Mouse (Mus musculus) frontal cortex, adult (tissue): Measurements from ENCODE around the gene A030003K21Rik.
A peak's percentile ranks its signal among the peaks of the same experiment; 100 is the strongest.
"Not testable (repeated sequence)": the region's sequence is repeated elsewhere in the genome, so short reads cannot be mapped to it uniquely, and the experiment has no call there.

Source experiments
- ATAC-seq: cut with Nextera tagmentation; 2 replicates; pipeline ENCODE4 v1.9.2; 2017; ENCODE audit warnings: mild to moderate bottlenecking, moderate library complexity, mixed read lengths; ENCODE audit not compliant: low TSS enrichment

Gene A030003K21Rik

DNA sequence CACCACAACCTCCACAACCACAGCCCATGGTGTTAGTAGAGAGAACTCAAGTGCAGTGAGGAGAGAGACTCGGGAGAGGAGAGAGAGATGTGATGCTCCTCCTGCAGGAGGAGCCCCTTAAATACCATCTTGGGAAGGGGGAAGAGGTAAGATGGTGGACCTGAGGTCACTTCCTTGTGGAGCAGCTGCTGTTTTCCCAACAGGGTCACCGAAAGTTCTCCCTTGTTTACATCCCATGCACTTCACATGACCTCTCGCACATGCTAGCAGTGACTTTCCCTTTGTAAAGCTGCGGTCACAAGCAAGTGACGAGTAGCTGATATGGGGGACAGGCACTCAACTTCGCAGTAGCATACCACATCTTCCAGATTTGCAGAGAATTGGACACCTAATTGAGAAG is at the start of gene A030003K21Rik:
TSS of gene A030003K21Rik (minus strand) at position 94 of the 400 bp plus-strand sequence.
- not testable (repeated sequence) for ATAC-seq

DNA sequence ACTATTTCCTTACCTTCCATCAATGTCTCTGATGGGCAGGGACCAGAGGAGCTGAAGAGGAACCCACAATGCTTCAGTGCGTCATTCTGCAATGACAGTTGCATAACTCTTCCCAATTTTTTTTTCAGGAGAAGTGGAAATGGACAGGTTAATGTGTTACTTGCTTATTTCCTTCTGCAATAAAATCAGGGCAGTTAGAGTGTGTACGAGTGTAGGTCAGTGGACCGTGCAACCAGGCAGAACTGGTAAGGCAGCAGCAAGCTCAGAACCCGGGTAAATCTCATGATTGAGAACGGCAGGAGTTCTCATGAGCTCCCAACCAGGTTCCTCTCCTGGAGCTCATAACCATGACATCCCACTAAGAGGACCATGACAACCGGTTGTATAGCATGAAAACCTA is 48.9 kb upstream of the A030003K21Rik start:
- ATAC-seq, result no peak

DNA sequence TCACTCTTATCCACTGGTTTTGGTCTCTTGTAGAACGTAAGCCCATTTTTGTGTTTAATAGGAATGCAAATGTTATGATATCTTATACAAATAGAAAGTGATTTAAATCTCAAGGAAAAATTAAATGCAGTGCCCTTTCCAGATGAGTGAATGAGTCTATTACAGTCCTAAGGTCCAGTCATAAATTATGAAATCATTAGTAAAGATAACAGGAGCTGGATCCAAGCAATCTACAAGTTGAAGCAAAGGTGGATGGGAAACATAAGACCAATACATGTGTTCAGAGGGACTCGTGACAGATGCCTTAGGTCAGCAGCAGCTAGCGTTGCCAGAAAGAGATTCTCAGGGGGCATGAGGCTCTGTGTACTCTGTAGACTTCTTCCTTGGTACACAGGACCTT is 48.4 kb upstream of the A030003K21Rik start:
- ATAC-seq, result no peak

DNA sequence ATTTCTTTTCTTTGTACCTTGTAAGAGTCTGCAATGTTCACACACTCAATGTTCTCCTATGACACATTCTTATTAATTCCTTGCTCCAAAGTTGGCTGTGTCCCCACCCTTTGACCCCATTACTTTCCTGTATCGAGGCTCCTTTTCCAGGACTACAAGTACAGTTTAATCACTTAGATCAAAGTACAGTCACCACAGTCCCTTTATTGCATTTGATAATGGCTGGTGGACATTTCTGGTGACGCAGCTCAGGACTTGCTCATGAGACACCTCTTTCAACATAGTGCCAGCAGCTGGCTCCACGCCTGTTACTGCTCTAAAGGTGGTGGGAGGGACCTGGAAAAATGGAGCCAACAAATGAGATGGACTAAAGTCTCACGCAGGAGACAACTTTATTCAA is 47.9 kb upstream of the A030003K21Rik start:
- ATAC-seq, result no peak

DNA sequence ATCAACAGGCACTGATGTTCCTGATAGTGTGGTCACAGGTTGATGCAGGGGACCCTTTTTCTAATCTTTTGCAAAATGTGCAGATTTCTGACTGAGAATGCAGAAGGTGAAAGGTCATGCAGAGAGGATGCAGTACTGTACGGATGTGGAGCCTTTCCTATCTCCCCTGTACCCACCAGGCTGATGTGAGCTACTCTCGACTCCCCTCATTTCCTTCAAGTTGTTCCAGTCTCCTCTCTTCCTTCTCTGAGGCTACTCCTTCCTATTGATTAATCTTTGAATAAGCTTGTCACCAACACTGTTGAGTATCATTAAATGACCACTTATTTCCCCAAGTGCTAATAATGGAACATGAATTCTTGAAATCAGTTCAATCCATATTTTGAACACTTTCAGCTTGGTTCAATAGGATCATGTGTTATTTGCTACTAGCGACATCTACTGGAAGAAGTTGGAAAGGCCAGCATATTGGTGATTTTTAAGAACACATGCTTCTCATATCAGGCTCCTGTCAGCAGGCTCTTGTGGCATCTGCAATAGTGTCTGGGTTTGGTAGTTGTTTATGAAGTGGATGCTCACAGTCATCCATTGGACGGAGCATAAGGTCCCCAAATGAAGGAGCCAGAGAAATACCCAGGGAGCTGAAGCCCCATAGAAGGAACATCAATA is 44.5 kb upstream of the A030003K21Rik start:
- ATAC-seq, result peak; percentile 94

DNA sequence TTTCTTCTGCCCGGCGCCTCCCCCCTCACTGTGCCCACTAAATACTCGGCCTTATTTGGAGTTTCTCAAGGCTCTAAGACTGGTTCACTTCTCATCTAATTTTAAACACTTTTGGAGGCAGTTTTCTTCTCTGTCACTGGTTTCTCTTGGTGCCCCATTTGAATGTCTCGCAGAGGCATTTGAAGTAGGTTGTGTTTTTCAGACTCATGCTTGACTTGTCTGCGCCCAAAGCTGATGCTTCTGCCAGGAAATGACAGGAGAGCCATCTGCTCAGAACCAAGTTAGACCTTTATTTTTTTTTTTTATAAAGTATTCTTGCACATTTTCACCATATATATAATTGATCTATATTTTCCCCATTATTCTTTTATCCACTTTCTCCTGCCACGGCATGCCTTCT is 43.5 kb upstream of the A030003K21Rik start:
- ATAC-seq, result peak; percentile 51; the same call in 1 of the 2 replicates

DNA sequence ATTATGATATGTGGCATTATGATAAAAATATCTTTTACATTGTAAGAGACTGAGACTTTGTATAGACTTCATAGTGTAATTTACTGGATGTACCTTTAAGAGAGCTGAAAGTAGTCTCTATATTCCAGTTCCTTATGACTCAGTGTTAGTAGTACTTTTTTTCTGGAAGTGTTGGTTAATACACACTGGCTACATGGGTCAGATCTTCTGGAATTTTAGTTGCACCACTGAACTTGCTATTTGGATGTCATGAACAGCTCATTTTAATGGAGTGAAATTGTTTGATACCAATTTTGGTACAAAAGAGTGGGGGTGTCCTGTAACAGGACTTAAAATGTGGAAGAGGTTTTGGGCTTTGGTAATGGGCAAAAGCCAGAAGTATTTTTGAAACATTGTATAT is 34.7 kb upstream of the A030003K21Rik start:
- ATAC-seq, result no peak

DNA sequence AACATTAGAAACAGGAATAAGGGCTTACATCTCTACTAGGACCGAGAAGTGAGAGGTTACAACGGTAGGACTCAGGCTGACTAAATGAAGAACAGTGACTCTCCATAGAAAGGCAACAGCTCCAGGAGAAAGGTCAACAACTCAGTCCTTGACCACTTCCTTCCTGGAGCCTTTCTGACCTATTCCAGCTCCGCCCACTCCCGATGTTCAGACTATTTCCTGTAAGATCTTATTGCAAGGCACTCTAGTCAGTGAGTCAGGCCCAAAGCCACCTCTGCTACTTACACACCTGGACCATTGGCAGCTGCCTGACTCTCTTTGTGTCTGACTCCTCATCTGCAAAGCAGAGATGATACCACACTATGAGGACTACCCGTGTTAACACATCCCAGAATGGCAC is 32.6 kb upstream of the A030003K21Rik start:
- no peak for ATAC-seq

DNA sequence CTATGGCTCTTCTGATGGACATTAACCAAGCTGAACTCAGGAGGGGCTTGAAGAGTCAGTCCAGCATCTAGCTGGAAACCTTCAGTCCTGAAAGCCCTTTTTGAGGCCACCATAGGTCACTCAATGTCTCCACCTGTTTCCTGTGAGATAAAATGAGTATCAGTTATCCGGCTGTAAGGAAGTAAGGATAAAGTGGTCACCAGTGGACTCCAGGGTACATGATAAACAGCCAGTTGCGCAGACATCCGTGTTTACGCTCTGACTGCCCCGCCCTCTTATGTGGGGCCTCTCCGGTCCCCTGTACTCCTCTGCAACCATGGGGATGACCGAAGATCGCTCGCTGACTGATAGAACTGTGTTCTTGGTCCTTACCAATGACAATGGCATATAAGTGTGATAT is 31.2 kb upstream of the A030003K21Rik start:
- ATAC-seq, result no peak

DNA sequence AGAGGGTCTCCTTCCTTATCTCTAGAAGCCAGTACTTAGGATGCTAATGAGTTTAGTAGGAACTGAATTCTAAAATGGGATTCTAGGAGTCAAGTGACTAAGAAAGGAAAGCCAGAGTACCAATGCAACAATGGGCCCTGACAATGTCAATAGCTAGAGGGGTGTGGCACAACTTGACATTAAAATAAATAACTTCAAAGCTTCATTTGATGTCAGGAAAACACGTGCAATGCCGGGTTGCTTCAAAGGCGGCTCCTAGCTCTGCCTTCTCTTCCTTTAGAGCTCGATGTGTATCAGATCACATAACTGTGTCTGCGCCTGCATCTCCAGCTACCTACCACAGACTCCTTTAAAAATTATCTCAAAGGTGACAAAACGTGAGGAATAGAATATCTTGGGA is 30.7 kb upstream of the A030003K21Rik start:
- ATAC-seq, result no peak

DNA sequence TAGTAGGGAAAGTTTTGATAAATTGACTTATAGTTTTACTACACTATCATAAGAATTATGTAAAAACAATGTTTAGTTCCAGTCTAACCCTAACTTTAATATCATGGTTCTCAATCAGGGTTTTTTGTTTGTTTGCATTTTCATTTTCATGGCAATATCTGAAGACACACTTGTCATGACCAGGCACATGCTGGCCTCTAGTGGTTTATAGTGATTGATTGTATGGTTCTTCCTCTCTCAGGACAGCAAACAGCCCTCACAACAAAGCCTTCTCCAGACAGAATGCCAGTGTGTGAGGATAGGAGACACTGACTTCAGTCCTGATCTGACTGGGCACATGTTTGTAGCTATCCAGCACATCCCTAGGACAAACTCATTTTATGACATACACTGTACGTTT is 30.1 kb upstream of the A030003K21Rik start:
- no peak for ATAC-seq

DNA sequence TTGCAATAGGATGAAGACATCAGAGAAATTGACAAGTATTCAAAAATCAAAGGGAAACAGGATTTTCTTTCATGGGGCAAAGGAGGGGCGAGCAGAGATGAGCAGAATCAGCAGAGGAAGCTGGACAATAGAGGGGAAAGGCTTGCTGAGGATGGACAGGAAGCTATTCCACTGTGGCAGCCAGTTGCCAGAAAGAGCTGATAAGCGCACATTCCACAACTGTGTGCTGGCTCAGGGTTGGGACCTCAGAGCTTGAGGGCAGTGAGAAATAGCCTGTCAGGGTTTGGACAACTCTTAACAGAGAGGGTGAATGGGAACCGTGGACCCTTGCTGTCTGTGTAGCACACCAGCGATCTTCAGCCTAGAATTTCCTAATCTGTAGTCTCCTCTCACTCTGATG is 28.9 kb upstream of the A030003K21Rik start:
- ATAC-seq, result no peak

DNA sequence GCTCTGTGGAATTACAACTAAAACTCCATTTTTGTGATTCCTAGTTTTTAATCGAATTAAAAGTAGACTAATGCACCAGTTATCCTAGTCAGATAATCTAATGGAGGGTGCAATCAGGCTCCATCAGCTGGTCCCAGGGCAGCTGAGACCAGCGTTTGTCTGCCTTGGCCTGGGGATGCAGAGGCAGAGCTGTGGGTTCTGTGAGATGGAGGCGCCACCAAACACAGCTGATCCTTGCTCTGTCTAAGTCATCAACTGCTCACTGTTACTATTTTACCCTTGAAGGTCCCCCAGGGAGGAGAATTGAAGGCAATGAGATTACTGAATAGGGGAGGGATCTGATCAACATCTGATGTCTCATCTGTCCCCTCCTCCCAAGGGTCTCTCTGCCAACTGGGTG is 23.2 kb upstream of the A030003K21Rik start:
- no peak for ATAC-seq

DNA sequence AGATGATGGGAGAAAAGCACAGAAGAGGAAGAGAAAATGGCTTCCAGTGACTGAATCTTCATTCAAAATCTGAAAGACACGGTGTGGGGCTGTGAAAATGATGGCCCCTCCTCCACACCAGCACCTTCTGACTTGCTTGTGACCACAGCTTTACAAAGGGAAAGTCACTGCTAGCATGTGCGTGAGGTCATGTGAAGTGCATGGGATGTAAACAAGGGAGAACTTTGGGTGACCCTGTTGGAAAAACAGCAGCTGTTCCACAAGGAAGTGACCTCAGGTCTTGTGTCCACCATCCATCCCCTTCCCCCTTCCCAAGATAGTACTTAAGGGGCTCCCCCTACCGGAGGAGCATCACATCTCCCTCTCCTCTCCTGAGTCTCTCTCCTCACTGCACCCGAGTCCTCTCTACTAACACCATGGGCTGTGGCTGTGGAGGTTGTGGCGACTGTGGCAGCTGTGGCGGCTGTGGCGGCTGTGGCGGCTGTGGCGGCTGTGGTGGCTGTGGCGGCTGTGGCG is 16.7 kb upstream of the A030003K21Rik start, which contains the start of gene Gm47955:
TSS of gene Gm47955 (plus strand) at position 417 of the 516 bp plus-strand sequence.
- ATAC-seq, result no peak

DNA sequence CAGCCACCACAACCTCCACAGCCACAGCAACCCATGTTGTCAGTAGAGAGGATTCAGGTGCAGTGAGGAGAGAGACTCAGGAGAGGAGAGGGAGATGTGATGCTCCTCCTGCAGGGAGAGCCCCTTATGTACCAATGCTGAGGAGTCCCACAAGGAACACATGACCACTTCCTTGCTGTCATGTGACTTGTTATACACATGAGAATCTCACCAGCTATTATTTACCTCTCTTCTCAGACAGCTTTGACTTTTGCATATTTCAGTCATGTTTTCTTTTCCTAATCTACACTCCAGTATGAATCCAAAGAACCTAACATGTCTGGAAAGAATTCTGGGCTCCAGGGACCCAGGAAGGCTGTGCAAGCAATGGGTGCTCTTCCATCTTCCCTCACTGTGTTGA is 12.7 kb upstream of the A030003K21Rik start, which contains the start of gene Gm7544:
TSS of gene Gm7544 (minus strand) at position 101 of the 400 bp plus-strand sequence.
- not testable (repeated sequence) for ATAC-seq

DNA sequence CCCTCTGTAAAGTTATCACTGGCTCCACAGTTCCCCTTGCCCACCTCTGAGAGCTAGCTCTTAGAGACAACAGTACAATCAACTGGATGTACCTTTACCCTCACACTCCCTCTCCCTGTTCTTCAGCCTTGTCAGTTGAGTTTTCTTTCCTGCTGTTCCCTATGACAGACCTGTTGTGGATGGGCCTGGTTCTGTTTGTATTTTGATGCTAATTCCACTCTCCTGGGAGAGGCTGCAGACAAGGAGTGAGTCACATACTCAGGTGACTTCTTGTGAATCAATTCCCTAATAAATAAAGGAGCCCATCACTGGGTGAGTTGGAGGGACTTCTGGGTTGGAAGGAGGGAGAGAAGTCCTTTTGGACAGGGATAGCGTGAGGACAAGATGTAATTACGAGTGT is 5.4 kb upstream of the A030003K21Rik start:
- no peak for ATAC-seq

DNA sequence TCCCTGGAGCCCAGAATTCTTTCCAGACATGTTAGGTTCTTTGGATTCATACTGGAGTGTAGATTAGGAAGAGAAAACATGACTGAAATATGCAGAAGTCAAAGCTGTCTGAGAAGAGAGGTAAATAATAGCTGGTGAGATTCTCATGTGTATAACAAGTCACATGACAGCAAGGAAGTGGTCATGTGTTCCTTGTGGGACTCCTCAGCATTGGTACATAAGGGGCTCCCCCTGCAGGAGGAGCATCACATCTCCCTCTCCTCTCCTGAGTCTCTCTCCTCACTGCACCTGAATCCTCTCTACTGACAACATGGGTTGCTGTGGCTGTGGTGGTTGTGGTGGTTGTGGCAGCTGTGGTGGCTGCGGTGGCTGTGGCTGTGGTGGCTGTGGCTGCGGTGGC is 2.8 kb upstream of the A030003K21Rik start:
- ATAC-seq, result not testable (repeated sequence)

DNA sequence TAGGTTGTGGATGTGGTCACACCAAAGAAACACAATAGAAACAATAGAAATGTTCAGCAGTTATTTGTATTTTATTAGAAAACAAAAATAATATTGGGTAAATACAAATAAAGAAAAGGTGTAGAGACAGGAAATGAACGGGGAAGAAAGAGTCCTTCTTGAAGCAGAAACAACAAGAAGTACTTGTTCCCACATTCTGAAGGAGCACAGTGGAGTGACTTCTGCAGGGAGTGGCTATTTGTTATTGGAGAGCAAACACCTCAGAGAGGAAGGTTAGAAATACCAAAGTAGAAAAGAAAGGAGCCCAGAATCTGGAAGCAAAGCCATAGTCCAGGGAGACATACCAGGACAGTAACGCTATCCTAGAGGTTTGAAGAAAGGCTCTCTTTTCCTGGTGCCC is 683 bp downstream of the A030003K21Rik start:
- ATAC-seq, result not testable (repeated sequence)

DNA sequence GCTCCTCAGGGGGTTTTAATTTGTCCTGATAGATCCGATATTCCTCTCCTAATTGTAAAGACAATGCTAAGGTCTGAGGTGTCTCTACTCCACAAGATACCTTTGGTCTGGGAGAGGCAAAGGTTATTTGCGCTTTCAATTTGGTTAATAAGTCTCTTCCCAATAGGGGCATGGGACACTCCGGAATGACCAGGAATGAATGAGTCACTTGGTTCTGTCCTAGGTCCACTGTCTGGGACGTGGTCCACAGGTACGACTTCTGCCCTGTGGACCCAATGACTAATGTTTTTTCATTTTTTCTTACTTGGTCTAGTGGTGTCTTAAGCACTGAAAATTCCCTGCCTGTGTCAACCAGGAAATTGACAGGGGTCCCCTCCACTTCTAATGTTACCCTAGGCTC is 4.5 kb downstream of the A030003K21Rik start:
- no peak for ATAC-seq

DNA sequence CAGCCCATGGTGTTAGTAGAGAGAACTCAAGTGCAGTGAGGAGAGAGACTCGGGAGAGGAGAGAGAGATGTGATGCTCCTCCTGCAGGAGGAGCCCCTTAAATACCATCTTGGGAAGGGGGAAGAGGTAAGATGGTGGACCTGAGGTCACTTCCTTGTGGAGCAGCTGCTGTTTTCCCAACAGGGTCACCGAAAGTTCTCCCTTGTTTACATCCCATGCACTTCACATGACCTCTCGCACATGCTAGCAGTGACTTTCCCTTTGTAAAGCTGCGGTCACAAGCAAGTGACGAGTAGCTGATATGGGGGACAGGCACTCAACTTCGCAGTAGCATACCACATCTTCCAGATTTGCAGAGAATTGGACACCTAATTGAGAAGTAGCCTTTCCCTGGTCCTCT is 11.9 kb downstream of the A030003K21Rik start, which contains the start of gene Gm6217:
TSS of gene Gm6217 (minus strand) at position 74 of the 400 bp plus-strand sequence.
- ATAC-seq, result not testable (repeated sequence)

DNA sequence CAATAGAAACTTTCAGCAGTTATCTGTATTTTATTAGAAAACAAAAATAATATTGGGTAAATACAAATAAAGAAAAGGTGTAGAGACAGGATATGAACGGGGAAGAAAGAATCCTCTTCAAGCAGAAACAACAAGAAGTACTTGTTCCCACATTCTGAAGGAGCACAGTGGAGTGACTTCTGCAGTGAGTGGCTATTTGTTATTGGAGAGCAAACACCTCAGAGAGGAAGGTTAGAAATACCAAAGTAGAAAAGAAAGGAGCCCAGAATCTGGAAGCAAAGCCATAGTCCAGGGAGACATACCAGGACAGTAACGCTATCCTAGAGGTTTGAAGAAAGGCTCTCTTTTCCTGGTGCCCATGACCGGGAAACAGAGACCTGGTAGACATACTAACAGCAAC is 12.6 kb downstream of the A030003K21Rik start:
- ATAC-seq, result not testable (repeated sequence)

DNA sequence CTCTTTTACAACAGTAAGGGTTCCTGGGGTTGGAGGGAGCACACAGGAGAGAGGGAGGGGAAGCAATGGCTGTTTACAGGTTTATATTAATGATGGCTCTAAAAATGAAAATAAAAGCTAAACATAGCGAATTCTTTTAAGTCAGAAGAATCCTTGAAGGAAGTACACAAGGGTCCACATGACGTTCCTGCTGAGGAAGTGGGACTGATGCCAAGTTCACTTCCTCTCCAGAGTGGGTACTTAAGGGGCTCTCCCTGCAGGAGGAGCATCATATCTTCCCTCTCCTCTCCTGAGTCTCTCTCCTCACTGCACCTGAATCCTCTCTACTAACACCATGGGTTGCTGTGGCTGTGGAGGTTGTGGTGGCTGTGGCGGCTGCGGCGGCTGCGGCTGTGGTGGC is 18.5 kb downstream of the A030003K21Rik start, which contains the start of gene A030014E15Rik:
TSS of gene A030014E15Rik (plus strand) at position 268 of the 400 bp plus-strand sequence.
- ATAC-seq, result no peak

DNA sequence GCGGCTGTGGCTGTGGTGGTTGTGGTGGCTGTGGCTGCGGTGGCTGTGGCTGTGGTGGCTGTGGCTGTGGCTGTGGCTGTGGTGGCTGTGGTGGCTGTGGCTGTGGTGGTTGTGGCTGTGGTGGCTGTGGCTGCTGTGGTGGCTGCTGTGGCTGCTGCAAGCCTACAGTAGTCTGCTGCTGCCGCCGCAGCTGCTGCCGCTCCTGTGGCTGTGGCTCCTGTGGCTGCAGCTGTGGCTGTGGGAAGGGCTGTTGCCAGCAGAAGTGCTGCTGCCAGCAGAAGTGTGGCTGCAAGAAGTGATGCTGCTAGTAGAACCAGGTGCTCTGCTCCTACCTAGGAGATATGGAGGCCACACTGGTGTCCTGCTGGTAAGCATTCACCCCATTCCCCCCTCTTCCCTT is 29.8 kb downstream of the A030003K21Rik start:
- not testable (repeated sequence) for ATAC-seq
